Comparison of ENCODE assay signal across 8 mouse cellular contexts in genomic region chr6:71272316-71272741, GRCm38 (mm10). TPM values are rescaled to one million over a fixed set of nuclear protein-coding genes. Genes with fewer than 3 reads are reported as not detected.
A peak's percentile ranks its signal among the peaks of the same experiment; 100 is the strongest.
DNase-seq lines count a peak whose midpoint lies in the region; ATAC-seq and TF ChIP-seq lines count a peak whose summit lies in the region.

No protein-coding gene starts in this region.

- peak overlapping the region; percentile 97 for H3K9ac ChIP-seq in hindbrain, postnatal 0 days (replicated peaks; ENCODE audit: low read length)
- H3K9ac ChIP-seq in midbrain, embryonic 12.5 days (replicated peaks): peak overlapping the region; percentile 77

- under 1% methylated on average over 11 of the region's 11 CpGs for WGBS in hindbrain, postnatal 0 days
- WGBS in midbrain, embryonic 12.5 days: under 1% methylated on average over 11 of the region's 11 CpGs

- peak overlapping the region; percentile 72 for H3K4me2 ChIP-seq in hindbrain, postnatal 0 days (ENCODE audit: low read depth, low read length)
- H3K4me2 ChIP-seq in midbrain, embryonic 12.5 days (replicated peaks): peak overlapping the region; percentile 60

- H3K27me3 ChIP-seq in hindbrain, postnatal 0 days (ENCODE audit: insufficient read depth, low read length): no peaks in the 10 kb centered on the region
- H3K27me3 ChIP-seq in midbrain, embryonic 12.5 days: no peaks in the 10 kb centered on the region

- H3K4me1 ChIP-seq in hindbrain, postnatal 0 days (ENCODE audit: insufficient read depth, low read length): peaks cover 12% of the 10 kb centered on the region
- H3K4me1 ChIP-seq in midbrain, embryonic 12.5 days: peaks cover 15% of the 10 kb centered on the region

- TF ChIP-seq CTCF in hindbrain, postnatal 0 days (IDR thresholded peaks at IDR 0.05; ENCODE audit: low read depth): no peak

- H3K4me3 ChIP-seq in hindbrain, postnatal 0 days (ENCODE audit: low read length): peak overlapping the region; percentile 94
- peak overlapping the region; percentile 56 for H3K4me3 ChIP-seq in midbrain, embryonic 12.5 days

- 0 out of 2 replicates have a peak, but pooled peaks have one; percentile 1 for ATAC-seq in cerebellum, adult (ENCODE audit: insufficient number of reproducible peaks, low FRiP score, low TSS enrichment)
- ATAC-seq in hindbrain, postnatal 0 days: no peak
- no peak for ATAC-seq in midbrain, embryonic 12.5 days (ENCODE audit: low FRiP score, low read depth)

- no peaks in the 10 kb centered on the region for H3K36me3 ChIP-seq in hindbrain, postnatal 0 days (ENCODE audit: insufficient read depth, low read length)
- H3K36me3 ChIP-seq in midbrain, embryonic 12.5 days: no peaks in the 10 kb centered on the region

- DNase-seq in cerebellum, adult 9-11 months: no peak
- DNase-seq in urinary bladder, postnatal 25 days (ENCODE audit: low spot score): peak; percentile 4
- DNase-seq in urinary bladder, adult 2 months (ENCODE audit: low spot score): no peak
- no peak for DNase-seq in hindbrain, postnatal 0 days (ENCODE audit: low spot score)
- DNase-seq in adrenal gland, adult 18-20 months (ENCODE audit: low spot score in 2 of 2): no peak
- no peak for DNase-seq in layer of hippocampus, postnatal 36 days

- H3K27ac ChIP-seq in hindbrain, postnatal 0 days: peak overlapping the region; percentile 99
- H3K27ac ChIP-seq in midbrain, embryonic 12.5 days (replicated peaks): peak overlapping the region; percentile 95

- no peaks in the 10 kb centered on the region for H3K9me3 ChIP-seq in hindbrain, postnatal 0 days (ENCODE audit: low read length)
- H3K9me3 ChIP-seq in midbrain, embryonic 12.5 days: no peaks in the 10 kb centered on the region

RNA-seq across cellular contexts. Expression of gene Krcc1, which starts 0.9 kb away (rescaled TPM):
- polyA plus RNA-seq in urinary bladder, adult 2 months (2012; rRNA removed): 55.8 and 60.0 TPM in 2 replicates
- 11.2 and 11.7 TPM in 2 replicates for total RNA-seq in hindbrain, postnatal 0 days (2014; rRNA removed)
- 19.8 and 22.9 TPM in 2 replicates for polyA plus RNA-seq in hindbrain, postnatal 0 days (2015; fragmentation: Nextera tagmentation; extraction: Ambion mirVana)
- polyA plus RNA-seq in midbrain, embryonic 12.5 days (2016; fragmentation: Nextera tagmentation; extraction: Ambion mirVana): 28.5 and 28.8 TPM in 2 replicates
- total RNA-seq in adrenal gland, adult 18-20 months (2021): 10 to 100 TPM; 67.0 to 79.3 TPM
- 10 to 100 TPM; 17.2 to 17.4 TPM for total RNA-seq in layer of hippocampus, postnatal 36 days (2021)

RNA-seq across cellular contexts. Expression of gene Smyd1, which starts 49.7 kb away (rescaled TPM):
- polyA plus RNA-seq in urinary bladder, adult 2 months (2012; rRNA removed): 0.22 TPM in 2 replicates
- 0.89 and 1.6 TPM in 2 replicates for total RNA-seq in hindbrain, postnatal 0 days (2014; rRNA removed)
- 0.18 and 0.19 TPM in 2 replicates for polyA plus RNA-seq in hindbrain, postnatal 0 days (2015; fragmentation: Nextera tagmentation; extraction: Ambion mirVana)
- polyA plus RNA-seq in midbrain, embryonic 12.5 days (2016; fragmentation: Nextera tagmentation; extraction: Ambion mirVana): 0.08 TPM in 1 of 2 replicates, not detected in the other
- under 1 TPM; 0.27 to 0.90 TPM for total RNA-seq in adrenal gland, adult 18-20 months (2021)
- total RNA-seq in layer of hippocampus, postnatal 36 days (2021): under 1 TPM; 0.47 to 0.86 TPM

RNA-seq across cellular contexts. Expression of gene Cd8b1, which starts 50.3 kb away (rescaled TPM):
- polyA plus RNA-seq in urinary bladder, adult 2 months (2012; rRNA removed): 0.28 and 0.31 TPM in 2 replicates
- total RNA-seq in hindbrain, postnatal 0 days (2014; rRNA removed): not detected in 2 replicates
- not detected in 2 replicates for polyA plus RNA-seq in hindbrain, postnatal 0 days (2015; fragmentation: Nextera tagmentation; extraction: Ambion mirVana)
- not detected in 2 replicates for polyA plus RNA-seq in midbrain, embryonic 12.5 days (2016; fragmentation: Nextera tagmentation; extraction: Ambion mirVana)
- under 1 TPM in 1 of 2 experiments, not detected in 1; 0.61 TPM for total RNA-seq in adrenal gland, adult 18-20 months (2021)
- not detected for total RNA-seq in layer of hippocampus, postnatal 36 days (2021)
